Mouse (Mus musculus): ENCODE results near the gene Iqch. TPM values are rescaled to one million over a fixed set of nuclear protein-coding genes. Genes with fewer than 3 reads are reported as not detected.

Gene Iqch
- under 1 TPM in 1 of 2 experiments, not detected in 1; 0.16 TPM for total RNA-seq (2021)

DNA sequence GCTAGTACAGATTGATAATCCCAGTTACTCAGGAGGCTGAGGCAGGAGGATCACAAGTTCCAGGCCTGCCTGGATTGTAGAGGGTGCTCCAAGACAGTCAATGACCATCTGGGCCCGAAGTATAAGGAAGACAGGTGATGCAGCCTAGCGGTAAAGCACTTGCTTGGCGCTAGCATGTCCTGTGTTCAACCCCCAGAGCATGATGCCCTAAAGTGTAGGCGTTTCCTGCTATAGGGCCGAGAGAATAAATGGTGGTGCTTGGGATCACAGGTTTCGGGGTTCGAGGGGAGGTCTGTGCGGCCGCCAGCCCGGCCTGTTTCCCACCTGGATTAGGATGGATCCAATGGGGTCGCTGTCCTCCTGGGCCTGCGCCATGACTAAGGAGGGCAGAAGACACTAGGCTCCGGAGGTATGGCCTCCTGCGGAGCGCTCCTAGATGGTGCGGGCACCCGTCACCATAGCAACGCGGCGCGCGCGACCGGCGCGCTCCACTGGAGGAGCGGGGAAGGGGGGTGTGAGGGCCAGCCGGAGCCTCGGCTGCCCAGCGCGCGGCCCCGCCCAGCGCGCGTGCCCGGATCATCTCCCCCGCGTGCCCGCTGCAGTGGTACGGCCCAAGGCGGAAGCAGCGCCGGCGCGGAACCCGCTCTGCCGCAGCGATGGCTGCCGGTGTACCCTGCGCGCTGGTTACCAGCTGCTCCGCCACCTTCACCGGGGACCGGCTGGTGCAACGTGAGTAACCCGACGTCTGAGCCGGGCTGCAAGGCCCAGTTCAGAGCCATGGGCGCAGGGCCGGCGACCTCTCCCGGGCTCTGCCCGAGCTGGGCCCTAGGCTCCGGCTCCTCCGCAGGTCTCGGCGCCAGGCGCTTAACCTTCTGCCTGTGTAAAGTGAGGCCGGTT, at the start of gene Iqch, which contains the start of gene Aagab:
TSS of gene Iqch (minus strand) at position 451 of the 897 bp plus-strand sequence.
TSS of gene Aagab (plus strand) at position 618 of the 897 bp plus-strand sequence.
- intact Hi-C loops (cut with DNase I), result loop anchor here (10.0 kb wide), 1 partner anchor 467 kb away; no protein-coding TSS in a partner anchor
- DNase-seq, result peak; percentile 97

DNA sequence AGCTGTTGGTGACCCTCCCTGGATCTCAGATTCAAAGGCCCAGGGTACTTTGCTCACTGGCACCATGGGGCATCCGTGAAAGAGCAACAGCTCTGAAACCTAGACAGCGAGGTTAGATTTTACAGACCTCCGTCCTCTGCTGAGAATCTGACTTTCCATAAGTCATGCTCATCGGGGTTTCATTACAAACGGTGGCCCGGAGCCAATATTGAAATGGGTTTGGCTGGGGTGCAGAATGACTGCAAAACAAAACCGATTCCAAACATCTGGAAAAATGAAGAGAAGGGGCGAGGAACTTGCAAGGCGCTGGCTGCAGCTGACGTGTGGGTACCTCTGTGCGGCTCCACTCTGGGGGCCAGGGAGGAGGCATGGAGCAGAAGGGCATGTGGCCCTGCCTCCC, 49.3 kb upstream of the Iqch start:
- peak; percentile 57 for DNase-seq
- intact Hi-C loops (cut with DNase I), result no loop called here

DNA sequence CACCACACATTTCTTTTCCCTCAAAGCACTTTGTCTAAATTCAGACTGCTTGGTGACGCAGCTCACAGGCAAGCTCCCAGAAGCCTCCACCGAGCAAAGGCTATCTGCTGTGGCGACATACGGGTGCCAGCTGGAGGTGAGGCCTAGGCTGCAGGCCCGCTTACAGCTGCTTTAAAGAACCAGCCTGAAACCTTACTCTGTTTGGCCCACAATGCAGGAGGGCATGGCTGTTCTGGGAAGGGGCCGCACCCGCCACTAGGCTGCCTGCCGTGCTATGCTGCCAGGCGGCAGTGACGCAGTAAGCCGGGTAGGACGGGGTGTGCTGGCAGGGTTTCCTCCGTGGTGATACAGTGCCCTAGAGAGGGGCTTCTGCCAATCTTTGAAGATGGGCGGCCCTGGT, 48.6 kb upstream of the Iqch start:
- intact Hi-C loops (cut with DNase I), result no loop called here
- peak; percentile 53 for DNase-seq

DNA sequence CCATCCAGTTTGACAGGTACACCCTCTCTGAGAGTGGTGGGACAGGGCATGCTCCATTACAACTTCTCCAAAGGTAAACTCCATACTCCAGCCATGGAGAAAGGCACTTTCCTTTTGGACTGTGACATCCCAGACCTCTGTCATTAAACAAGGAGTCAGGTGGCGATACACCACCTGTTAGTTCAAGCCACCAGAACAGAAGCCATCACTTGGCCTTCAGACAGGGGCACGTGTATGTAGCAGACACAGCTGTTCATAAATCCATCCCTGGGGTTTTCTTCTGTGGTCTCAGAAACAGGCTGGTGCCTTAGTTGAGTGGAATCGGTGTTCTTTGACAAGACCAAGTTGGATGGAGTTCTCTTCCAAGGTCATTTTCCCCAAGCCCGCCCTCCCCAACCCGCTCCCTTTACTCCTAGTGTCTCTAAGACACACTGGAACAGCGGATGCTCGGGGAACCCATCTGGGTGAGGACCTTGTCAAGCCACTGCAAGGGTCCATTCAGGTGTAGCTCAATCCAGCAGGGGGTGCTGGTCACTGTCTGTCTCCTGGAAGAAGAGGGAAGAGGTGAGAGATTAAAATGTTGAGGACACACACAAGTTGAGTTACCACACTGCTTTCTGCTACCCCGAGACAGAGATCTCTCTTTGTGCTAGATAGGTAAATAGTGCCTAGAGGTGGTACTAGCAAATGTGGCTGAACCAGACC, 47.7 kb upstream of the Iqch start:
- no peak for DNase-seq
- intact Hi-C loops (cut with DNase I), result no loop called here

DNA sequence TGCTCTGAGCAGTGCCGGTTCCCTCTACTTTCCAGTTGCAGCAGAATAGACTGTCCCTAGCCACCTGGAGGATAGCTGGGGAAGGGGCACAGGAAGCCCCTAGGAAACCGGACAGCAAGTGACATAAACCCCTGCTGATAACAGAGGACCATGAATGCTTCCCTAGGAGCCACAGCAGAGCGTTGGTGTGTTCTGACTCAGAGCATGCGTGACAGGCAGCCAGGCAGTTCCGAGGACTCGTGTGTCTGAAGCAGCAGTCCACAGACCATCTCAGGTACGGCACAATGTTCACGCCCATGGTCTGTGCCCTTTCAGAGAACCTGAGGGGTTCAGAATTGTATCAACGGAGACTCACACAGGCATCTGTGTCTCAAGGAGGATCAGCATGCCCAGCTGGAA, 46.2 kb upstream of the Iqch start:
- intact Hi-C loops (cut with DNase I), result no loop called here
- no peak for DNase-seq

DNA sequence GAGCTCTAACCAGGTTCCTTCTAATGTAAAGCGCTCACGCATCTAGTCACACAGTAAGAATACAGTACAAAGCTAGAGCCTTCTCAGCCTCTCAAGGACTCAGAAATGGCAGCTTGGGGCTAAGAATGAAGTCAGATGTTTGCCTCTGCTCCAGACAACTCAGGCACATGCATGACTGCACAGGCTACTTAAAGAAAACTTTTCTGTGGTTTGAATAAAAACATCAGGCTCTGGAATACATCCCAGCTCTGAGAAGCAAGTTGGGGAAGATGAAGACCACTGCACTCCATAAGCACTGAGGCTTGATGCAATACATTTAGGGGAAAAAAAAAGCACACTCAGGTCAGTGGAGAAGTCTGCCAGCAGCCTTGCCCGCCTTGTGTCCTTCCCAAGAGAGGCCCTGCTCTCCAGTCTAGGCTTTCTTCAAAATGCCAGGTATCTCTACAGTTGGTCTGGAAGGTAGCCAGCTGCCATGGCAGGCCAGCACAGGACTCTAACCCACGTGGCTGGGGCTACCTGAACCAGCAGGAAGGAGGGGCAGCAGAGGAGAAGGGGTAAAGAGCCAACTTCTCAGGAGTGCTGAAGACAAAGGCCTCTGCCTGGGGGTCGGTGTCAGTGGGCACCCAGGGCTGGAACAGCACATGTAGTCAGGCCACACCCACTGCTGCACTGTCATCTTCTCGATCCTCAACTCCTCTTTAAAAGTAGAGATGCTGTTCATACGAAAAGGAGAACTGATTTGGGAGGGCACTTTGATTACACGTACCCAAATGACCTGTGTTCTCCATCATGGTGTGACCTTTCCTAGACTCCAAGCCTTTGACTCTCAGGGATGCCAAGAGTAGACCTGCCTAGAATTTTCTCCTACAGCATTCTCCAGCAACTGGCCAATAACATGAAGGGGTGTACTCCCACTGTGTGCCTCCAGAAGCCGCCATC, 45.6 kb upstream of the Iqch start:
- no peak for DNase-seq
- intact Hi-C loops (cut with DNase I), result no loop called here

DNA sequence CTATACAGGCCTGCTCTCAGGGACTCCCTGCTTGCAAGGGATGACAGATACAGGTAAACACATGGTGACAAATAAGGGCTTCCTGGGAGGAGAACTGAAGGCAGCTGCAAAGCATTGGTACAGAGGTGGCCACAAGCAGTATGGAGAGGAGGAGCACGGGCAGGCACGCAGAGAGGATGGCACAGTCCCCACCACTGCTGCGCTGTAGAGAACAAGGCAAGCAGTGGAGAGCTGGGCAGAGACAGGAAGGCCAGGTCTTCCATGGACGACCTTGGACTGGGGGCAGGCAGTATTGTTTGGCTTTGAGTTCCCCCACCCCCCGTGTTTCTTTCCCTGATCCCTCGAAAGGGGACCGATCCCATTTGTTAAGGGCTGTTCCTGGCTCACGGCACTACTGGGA, 42.8 kb upstream of the Iqch start:
- intact Hi-C loops (cut with DNase I), result no loop called here
- DNase-seq, result no peak

DNA sequence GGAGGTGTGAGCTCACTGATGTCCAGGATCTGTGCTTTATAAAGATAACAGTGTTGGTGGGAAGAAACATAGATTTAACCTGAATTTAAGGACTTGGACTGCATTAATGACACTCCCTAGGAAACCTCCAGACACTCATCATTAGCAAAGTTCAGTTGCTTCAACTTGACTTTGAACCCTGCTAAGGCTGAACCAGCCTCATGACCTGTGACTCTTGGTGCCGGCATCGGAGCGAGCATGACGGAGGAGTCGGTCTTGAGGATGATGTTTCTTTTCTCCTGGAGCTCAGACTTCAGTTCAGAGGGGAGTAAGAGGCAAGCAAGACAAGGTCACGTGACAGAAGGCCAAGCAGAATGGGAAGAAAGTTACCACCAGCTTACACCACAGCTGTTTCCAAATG, 41.7 kb upstream of the Iqch start:
- DNase-seq, result no peak
- intact Hi-C loops (cut with DNase I), result no loop called here

DNA sequence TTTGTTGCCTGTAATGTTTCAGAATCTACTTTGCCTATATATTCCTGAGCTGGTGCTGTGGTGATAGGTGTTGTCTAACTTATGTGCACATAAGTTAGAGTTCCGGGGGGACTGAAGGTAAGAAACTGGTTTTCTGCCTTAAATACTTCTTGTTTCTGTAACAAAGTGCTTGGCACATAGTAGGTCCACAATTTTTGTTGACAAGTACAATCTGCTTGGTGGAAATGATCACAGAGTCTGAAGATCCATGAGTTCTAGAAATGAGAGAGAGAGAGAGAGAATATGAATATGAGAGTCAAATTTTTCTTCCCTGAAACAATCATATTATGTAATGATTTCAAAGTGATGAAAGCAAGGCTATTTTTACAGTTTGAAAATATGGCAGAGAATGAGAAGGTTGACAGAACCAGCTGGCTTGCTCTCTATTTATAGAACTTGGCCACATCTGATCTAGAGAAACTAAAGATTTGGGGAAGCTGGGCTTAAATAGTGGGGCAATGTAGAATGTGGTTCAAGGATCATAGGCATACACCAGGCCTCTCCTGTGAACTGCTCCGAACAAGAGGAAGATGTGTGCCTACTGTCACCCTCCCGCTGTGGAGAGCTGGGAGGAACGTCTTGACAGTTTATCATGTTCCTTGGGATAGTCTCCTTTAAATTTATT, 39.8 kb upstream of the Iqch start:
- no peak for DNase-seq
- intact Hi-C loops (cut with DNase I), result no loop called here

DNA sequence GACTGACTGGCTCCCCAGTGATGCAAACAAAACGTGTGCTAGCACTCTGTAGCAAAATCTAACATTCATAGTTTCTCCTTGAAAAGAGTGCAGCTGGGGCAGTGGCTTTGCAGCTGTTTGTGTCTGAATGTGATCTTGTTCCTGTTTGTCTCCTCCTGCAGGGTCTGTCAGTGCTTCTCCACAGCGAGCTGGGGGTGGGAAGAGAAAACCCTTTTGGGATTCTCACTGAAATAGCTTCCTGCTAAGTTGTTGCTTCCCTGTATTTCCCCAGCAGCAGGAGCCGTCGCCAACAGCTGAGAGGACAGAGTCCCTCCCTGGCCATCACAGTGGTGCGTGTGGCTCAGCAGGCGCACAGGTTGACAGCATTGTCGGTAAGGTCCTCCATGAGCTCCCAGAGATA, 33.8 kb upstream of the Iqch start:
- intact Hi-C loops (cut with DNase I), result loop anchor here (10.0 kb wide), 1 partner anchor 209 kb away; no protein-coding TSS in a partner anchor
- DNase-seq, result no peak

DNA sequence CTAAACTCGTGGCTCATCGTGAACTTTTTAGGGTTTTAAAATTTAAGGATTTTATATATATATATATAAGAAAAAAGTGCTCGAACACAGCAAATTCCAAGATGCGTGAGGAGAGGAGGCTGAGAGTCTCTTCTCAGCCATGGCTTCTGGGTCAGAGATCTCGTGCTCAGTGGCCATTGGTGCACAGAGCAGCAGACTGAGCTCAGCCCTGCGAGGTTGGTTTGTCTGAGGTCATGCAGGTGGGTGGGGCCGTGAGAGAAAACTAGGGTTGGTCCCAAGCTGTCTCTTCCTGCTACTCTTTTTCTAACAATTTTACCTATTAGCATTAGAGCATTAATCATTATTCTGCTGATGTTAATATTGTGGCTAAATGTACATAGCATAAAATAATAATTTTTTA, 31.0 kb upstream of the Iqch start:
- intact Hi-C loops (cut with DNase I), result loop anchor here (10.0 kb wide), 1 partner anchor 211 kb away; no protein-coding TSS in a partner anchor

DNA sequence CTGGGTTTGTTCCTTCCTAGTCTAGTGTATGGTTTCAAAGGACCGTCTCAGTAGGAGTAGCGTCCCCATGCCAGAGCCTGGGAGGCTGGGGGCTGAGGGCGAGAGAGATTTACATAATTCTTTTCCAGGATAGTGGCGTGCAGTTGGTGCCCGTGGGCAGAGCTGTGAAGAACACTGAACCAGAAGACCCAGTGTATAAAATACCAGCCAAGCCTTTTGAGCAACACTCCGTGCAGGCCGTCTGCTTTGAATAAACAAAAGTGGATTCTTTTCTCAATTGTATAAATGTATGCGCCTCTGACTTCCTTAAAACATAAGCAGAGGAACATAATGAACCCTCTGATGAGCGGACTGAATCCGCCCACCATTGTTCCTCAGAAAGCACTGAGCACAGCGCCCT, 30.6 kb upstream of the Iqch start:
- intact Hi-C loops (cut with DNase I), result loop anchor here (10.0 kb wide), 1 partner anchor 212 kb away; no protein-coding TSS in a partner anchor
- DNase-seq, result no peak

More for the DNA sequence above, 31.0 kb upstream of the Iqch start:
- no peak for DNase-seq

DNA sequence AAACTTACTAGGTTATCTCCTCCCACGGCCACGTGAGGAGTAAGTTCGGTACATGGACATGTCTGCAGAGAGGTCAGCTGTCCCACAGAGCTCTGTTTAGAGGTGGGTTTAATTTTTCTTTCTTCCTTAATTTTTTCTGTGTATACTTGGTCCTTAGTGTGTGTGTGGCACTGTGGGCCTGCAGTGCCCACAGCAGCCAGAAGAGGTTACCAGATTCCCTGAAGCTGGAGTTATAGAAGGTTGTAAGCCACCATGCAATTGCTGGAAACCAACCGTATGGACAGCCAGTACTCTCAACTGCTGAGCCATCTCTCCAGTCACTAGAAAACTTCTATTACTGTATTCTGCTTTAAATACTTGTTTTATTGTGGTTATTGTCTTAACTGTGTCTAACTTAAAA, 29.8 kb upstream of the Iqch start:
- intact Hi-C loops (cut with DNase I), result loop anchor here (10.0 kb wide), 1 partner anchor 213 kb away; no protein-coding TSS in a partner anchor

DNA sequence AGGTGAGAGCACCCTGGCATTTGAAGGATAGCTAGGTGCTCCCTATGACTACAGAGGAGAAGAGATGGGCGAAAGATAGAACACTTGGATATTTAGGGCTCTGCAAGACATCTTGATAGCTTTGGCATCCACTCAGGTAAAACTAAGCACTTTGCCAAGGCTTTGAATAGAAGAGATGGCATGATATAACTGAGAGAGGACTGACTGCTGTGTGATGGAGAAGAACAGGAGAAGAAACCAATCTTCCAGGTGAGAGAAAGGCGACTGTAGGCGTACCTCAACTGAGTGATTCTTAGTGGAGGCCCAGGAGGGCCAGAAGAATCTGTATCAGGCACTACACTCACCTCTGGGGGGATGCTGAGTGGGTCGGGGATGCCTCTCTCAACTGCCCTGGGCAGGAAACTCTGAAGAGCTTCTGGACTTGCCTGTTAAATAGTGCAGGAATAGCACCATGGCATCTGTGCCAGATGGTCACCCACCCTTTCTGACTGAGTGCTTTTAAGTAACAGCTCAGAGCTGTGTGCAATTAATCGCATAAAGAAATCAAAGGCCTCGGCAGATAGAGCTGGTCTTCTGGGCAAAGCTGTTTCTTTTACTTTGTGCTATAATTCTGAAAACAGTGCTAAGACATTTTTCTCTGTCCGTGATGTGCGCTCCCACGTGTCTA, 22.9 kb upstream of the Iqch start:
- intact Hi-C loops (cut with DNase I), result no loop called here
- no peak for DNase-seq

More for the DNA sequence above, 29.8 kb upstream of the Iqch start:
- no peak for DNase-seq

DNA sequence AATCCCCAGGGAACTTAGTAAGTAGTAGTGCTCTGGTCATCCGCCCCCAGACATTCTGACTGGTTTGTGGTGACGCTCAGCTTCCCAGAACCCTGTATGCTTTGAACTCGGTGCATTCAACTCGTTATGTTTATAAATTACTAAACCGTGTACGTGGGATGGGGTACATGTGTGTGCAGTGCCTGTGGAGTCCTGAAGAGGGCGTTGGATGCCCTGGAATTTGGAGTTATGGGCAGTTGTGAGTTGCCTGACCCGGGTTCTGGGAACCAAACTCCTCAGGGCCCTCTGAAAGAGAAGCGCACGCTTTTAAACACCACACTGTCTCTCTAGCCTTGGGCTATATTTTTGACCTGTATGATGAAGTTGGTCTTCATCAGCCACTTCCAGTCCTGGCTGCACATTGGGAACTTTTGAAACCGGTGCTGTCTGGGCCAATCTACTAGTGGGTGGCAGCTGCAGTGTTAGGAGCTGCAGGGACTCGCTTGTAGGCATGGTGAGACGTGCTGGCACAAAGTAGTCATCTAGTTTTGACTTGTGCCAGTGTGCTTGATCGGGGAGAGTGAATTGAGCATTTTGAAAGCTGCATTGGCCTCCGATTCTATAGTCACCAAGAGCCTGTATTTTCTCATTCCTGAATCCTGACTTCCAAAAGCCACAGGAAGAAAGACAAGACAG, 21.7 kb upstream of the Iqch start:
- no peak for DNase-seq
- intact Hi-C loops (cut with DNase I), result no loop called here

DNA sequence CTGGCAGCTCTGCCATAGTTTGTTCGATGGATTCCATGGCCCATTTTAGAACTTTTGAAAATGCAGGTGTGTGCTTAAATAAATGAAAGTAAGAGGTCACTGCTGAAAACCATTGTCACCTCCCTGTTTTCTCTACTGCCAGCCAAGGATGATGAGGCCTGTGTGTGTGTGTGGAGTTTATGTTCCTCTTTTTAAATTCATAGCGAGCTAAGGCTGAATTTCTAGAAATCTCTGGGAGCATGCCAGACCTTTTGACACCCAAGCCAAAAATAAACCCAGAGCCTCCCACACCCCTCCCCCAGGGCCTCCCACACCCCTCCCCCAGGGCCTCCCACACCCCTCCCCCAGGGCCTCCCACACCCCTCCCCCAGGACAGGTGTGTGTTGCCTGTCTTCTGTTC, 15.7 kb upstream of the Iqch start:
- intact Hi-C loops (cut with DNase I), result no loop called here
- no peak for DNase-seq

DNA sequence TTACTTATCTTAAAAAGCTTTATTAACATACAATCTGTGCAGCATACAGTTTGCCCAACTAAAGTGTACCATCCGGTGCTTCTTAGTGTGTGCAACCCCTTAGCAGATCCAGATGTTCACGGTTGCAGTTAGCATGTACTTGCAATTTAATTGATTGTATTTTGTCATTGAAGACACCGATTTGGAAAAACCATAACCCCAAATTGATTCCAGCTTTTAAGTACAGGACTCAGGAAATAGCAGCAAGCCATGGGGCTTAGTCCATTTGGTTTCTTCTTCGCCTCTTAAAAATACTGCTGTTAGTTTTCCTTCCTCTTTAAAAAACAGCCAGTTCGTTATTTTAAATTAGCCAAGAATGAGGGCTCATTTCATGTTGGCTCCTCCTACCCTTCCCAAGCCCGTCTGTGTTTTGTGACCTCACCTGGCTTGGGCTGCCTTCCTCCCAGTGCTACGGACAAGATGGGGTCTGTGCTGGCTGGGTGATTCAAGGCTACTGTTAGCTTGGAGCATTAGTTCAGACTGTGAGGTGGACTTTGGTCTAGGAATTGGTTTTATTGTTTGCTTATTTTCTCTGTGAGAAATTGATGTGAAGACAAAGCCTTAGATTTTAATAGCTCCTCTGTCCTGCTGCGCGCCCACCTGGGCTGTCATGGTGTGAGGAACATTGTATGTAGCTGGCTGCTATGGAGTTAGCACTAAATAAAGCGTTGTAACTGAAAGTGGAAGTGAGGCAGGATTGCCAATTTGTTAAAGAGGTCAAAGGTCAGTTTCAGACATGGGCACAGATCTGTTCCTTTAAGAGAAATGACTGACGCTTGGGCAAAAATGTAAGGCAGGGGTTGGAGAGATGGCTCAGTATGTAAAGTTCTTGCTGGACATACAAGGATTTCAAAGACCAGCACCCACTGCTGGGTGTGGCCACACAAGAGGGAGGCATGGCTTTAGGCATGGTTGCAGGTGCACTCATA, 12.0 kb upstream of the Iqch start:
- no peak for DNase-seq
- intact Hi-C loops (cut with DNase I), result no loop called here

DNA sequence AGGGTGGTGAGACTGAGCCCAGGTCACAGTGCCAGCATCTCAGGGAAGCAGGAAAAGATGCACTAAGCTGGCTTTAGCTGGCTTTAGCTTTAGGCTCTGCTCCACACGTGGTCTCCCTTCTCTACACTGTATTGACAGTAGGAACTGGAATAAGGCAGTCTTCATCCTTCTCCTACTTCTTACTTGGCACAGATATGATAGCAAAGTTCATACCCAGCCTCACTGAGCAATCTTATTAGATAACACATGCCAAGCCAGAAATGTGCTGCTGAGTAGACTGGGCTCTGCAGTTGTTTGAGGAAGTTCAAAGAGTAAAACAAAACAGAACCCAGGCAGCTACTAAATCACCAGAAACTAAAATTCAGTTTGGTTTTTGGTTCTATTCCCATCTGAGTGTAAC, 11.3 kb upstream of the Iqch start:
- intact Hi-C loops (cut with DNase I), result no loop called here

More for the DNA sequence above, 11.3 kb upstream of the Iqch start:
- DNase-seq, result no peak

Data from left cerebral cortex, postnatal 4 days (tissue).